Mouse (Mus musculus): ENCODE results near the gene Lhpp. TPM values are rescaled to one million over a fixed set of nuclear protein-coding genes. Genes with fewer than 3 reads are reported as not detected.

Lhpp gene
- polyA plus RNA-seq, 1 experiment = 2.4 TPM

DNA sequence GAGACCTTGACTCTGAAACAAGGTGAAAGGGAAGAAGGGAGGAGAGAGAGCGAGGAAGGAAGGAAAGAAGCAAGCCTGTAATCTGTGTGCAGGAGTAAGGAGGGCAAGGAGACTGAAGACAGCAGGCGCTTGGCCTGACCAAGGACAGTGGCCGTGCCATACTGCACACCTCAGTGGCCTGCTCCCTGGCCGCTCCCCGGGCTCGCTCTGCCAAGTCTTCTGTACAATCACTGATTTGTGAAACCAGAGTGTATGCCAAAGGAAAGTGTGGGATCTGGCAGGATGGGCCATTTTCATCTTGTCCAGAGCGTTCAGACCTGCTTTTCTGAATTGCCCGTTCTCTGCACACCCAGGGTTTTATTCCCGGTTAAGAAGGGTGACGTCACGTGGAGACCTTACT is 70.9 kb downstream of the Lhpp start:
- TF ChIP-seq GATA1 (IDR thresholded peaks at IDR 0.05; ENCODE audit: low read length) = no peak

DNA sequence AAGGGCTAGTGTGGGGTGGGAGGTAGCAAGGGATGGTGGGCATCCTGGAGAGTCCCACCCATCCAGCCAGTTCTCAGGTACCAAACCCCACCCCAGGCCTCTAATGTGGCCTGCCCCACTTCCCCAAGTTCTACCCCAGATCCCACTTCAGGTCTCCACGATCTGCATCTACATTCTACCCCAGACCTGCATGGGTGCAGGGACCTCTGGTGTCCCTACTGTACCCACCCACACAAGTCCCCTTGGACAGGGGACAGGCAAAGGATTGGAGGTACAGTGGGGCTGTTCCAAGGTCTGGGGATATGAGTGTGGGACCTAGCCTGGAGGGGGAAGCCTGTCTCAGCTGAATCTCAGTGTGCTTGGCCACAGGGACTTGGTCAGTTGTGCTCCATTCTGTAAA is 71.4 kb downstream of the Lhpp start:
- no peak for TF ChIP-seq GATA1 (IDR thresholded peaks at IDR 0.05; ENCODE audit: low read length)

GRCm38 (mm10) chr7:132682336-132682735 is 71.9 kb downstream of the Lhpp start:
- no peak for TF ChIP-seq GATA1 (IDR thresholded peaks at IDR 0.05; ENCODE audit: low read length)

- TF ChIP-seq GATA1 (IDR thresholded peaks at IDR 0.05; ENCODE audit: low read length) = no peak
These were observed 72.5 kb downstream of the Lhpp start for GRCm38 (mm10) chr7:132682901-132683300.

GRCm38 (mm10) chr7:132683923-132684322 is 73.5 kb downstream of the Lhpp start:
- no peak for TF ChIP-seq GATA1 (IDR thresholded peaks at IDR 0.05; ENCODE audit: low read length)

DNA sequence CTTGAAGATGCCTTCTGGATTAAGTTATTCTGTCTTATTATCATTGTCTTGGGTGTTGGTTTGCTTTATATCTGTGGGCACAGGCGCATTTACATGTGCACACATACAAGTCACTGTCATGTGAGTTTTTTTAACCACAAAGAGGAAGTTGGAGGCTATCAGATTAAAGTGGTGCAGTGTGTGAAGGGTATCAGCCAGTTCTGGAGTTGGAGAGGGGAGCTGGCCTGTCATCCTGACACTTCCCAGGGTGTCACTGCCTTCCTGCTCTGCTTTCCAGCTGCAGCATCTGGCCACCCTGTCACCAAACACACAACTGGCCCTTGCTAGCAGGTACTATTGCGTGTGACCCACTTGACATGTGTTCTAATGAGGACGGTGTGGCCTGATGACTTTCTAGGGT is 76.1 kb downstream of the Lhpp start:
- TF ChIP-seq GATA1 (IDR thresholded peaks at IDR 0.05; ENCODE audit: low read length) = peak; percentile 91

DNA sequence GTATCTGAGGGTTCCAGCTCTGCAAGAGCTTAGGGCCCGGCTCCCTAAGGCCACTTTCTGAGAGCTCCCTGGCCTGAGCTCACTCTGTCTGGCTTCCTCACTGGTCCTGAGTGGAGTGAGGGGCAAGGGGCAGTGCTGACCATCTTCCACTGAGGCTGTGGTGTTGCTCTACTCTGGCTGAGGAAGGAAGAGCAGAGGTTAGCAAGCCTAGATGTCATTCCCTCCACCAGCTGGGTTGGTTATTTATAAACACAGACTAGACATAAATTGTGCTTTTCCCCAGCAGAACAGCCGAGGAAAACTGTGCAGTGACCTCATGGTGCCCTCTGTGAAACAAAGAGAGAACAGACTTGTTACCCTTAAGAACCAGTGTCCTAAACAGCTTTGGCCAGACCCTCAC is 77.5 kb downstream of the Lhpp start:
- TF ChIP-seq GATA1 (IDR thresholded peaks at IDR 0.05; ENCODE audit: low read length) = no peak

DNA sequence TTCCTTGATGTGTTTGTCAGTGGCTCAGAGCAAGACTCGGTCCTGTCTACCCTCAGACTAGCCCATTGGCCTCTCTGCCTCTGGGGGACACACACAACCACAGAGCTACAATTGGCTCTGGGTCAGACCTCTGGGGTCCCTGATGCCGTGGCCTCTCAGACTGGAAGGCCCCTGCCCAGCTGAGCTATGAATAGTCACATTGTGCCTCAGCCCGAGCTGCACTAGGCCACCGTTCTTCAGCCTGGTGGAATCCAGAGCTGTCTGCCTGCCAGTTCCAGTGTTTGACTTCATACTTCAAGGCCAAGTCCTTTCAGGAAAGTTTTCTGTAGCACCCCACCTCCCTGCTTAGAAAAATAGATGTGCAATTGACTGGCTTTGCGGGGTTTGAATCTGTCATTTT is 78.3 kb downstream of the Lhpp start:
- no peak for TF ChIP-seq GATA1 (IDR thresholded peaks at IDR 0.05; ENCODE audit: low read length)

GRCm38 (mm10) chr7:132689722-132690121 is 79.3 kb downstream of the Lhpp start:
- TF ChIP-seq GATA1 (IDR thresholded peaks at IDR 0.05; ENCODE audit: low read length) = no peak

DNA sequence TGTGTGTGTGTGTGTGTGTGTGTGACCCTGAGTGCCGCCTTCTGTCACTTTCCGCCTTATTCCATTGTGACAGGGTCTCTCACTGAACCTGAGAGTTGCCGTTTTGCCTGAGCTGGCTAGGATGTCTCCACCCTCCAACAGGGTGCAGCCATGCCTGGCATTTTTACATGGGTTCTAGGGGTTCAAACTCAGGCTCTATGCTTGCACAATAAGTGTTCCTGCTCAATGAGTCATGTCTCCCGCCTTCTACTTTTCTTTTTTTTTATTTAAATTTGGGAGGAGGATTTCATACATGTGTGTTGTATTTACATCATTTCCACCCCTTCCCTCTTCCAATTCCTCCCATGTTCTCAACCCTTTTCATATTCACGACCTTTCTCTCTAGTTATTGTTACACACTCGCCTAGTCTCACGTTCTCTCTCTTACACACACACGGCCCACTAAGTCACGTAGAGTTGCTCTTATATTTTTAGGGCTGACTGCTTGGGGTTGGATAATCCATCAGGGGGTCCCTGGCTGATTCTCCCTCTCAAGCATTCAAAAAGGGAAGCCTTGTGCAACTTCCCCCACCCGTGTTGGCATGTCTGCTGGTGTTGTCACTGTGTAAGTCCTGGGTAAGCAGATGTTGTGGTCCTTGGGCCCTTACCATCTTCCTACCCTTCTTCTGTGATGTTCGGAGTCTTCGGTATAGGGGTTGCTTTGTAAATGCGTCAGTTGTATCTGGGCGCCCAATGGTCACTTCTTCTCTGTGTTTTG is 80.5 kb downstream of the Lhpp start:
- TF ChIP-seq GATA1 (IDR thresholded peaks at IDR 0.05; ENCODE audit: low read length) = no peak

DNA sequence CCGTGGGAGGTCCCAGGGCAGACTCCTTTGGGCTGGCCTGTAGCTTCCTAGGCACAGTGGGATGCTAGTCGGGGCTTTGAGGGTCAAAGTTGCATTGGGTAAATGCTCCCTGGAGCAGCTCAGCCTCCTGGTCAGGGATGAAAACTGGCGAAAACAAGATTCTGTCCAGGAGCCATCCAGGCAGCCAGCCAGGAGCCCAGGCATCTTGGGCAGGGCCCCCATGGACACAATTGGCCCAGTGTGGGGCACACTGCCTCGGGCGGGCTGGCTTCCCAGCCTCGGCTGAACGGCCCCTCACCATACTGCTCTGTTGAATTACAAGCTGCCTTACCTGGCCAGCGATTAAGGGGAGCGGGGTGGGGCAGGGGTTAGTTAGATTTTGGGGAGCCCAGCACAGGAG is 82.3 kb downstream of the Lhpp start:
- no peak for TF ChIP-seq GATA1 (IDR thresholded peaks at IDR 0.05; ENCODE audit: low read length)

DNA sequence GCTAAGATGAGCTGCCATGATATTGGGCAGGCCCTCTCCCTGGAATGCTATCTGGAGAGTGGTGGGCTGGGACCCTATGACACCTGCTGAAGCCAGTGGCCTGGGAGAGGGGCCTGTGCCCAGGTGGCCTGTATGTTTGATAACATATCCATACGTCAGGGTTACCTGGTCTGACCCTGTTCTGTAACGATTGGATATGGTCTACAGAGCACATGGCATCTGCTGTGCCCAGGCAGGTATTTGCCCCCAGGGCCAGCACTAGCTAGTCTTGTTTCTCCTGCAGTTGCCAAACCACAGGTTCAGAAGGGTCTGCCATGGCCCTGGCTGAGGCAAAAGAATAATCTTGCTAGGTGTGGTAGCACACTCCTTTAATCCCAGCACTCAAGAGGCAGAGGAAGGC is 83.1 kb downstream of the Lhpp start:
- TF ChIP-seq GATA1 (IDR thresholded peaks at IDR 0.05; ENCODE audit: low read length) = no peak

- TF ChIP-seq GATA1 (IDR thresholded peaks at IDR 0.05; ENCODE audit: low read length) = no peak
These were observed 86.9 kb downstream of the Lhpp start for GRCm38 (mm10) chr7:132697258-132697796.

DNA sequence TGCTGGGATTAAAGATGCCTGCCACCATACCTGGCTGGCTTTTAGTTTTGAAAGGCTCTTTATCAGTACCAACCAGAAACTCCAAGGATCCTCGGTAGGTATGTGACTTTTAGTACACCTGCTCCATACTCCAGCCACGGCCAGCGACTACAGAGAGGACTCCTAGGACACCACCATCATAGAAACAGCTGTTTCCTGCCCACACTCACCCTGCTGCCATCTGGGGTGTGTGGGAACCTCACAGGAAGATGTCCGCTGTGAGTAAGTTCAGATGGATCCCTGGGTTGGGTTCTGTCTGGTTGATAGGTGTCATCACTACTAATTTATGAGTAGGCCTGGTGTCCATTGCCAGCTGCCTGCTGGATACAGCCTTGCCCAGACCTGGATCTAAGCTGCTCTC is 88.3 kb downstream of the Lhpp start:
- no peak for TF ChIP-seq GATA1 (IDR thresholded peaks at IDR 0.05; ENCODE audit: low read length)

- no peak for TF ChIP-seq GATA1 (IDR thresholded peaks at IDR 0.05; ENCODE audit: low read length)
These were observed 88.7 kb downstream of the Lhpp start for GRCm38 (mm10) chr7:132699165-132699564.

DNA sequence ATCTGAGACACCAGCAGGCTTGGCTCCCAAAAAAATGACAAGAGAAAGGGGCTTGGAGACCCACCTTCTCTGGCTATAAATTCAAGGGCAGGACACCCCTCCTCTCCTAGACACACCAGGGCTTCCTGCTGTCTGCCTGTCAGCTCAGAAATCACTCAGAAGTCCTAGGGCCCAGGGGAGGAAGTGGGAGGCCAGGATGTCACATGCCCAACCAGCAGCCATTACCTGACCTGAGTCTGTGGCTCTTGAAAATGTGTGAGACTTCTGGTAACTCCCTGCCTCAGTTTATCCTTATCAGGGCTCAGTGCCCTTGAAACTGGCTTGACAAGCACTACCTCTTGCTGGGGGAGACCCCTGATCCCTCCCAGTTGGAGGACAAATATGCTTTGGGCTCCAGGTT is 89.2 kb downstream of the Lhpp start:
- no peak for TF ChIP-seq GATA1 (IDR thresholded peaks at IDR 0.05; ENCODE audit: low read length)

GRCm38 (mm10) chr7:132700107-132700506 is 89.7 kb downstream of the Lhpp start:
- no peak for TF ChIP-seq GATA1 (IDR thresholded peaks at IDR 0.05; ENCODE audit: low read length)

Measured in G1E-ER4 (cell line).